Mouse (Mus musculus): ENCODE data around the gene Echdc3. TPM values are rescaled to one million over a fixed set of nuclear protein-coding genes. Genes with fewer than 3 reads are reported as not detected.

Gene Echdc3
- polyA plus RNA-seq, 1 experiment from 2014 or later, result 0.60 TPM

GRCm38 (mm10) chr2:6167843-6168558 lies 44.8 kb downstream of the Echdc3 start:
- Histone ChIP-seq H3K79me2 (ENCODE audit: inconsistent target) (no peaks in the 10 kb centered on the region), H3K36me3 (ENCODE audit: inconsistent target) (no peaks in the 10 kb centered on the region), H3K4me3 (ENCODE audit: inconsistent target) (no peak overlapping the region), H3K27ac (no peak overlapping the region)
- WGBS (ENCODE audit: missing documents), result 30% methylated on average over 5 of the region's 5 CpGs

DNA sequence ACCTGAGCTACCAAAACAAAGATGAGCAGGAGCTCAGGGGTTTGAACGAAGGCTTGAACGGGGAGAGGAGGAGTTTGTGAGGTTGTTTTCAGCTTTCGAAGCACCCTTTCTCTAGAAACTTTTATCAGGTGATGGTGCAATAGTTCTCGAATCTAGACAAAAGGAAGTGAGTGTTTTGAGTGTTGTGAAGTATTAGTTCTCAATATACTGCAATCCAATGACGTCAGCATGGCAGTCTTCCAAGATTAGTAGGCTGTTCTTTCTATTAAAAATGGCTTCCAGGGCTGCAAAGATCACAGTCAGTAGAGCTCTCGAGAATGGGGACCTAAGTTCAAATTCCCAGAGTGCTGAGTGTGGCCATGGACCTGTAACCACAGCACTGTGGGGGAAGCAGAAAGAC lies 47.1 kb downstream of the Echdc3 start:
- no peak overlapping the region for H3K4me3 ChIP-seq (ENCODE audit: inconsistent target)
- no peak overlapping the region for H3K27ac ChIP-seq
- WGBS (ENCODE audit: missing documents), result 24% methylated on average over 6 of the region's 6 CpGs

DNA sequence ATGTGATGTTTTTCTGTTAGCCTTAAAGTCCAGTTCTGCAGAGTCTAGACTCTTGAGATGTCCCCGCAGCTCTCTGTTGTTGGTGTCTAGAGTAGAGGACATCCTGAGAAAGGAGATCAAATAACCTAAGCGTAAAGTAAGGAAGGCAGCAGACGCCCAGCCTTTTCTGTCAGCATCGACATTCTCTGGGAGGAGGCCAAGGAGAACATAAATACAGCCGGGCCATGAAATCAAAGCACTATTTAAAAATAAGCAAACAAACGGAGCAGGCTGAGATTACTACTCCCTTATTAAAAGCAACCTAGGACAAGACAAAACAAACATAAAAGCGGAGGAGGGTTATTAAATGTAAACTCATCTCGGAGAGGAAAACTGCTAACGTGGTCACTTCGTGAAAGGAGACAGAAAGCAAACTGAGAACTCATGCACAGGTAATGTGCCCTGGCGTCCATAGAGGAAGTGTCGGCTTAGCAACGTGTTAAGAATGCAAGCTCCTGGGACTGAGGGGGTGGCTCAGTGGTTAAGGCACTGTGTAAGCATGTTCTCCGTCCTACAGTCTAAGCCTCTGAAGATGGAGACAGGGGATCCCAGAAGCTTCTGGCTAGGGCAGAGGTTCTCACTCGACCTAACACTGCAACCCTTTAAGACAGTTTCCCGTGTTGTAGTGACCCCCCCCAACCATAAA lies 48.1 kb downstream of the Echdc3 start:
- Histone ChIP-seq H3K4me3 (ENCODE audit: inconsistent target) (no peak overlapping the region), H3K27ac (no peak overlapping the region)
- 89% methylated on average over 16 of the region's 16 CpGs for WGBS (ENCODE audit: missing documents)

More for the DNA sequence above, 47.1 kb downstream of the Echdc3 start:
- H3K79me2 ChIP-seq (ENCODE audit: inconsistent target), result no peaks in the 10 kb centered on the region
- H3K36me3 ChIP-seq (ENCODE audit: inconsistent target), result no peaks in the 10 kb centered on the region

GRCm38 (mm10) chr2:6162366-6163040 lies 50.3 kb downstream of the Echdc3 start:
- no peak overlapping the region for H3K27ac ChIP-seq
- H3K36me3 ChIP-seq (ENCODE audit: inconsistent target), result no peaks in the 10 kb centered on the region
- 30% methylated on average over 6 of the region's 6 CpGs for WGBS (ENCODE audit: missing documents)
- no peak overlapping the region for H3K4me3 ChIP-seq (ENCODE audit: inconsistent target)
- H3K79me2 ChIP-seq (ENCODE audit: inconsistent target), result no peaks in the 10 kb centered on the region

More for the DNA sequence above, 48.1 kb downstream of the Echdc3 start:
- H3K36me3 ChIP-seq (ENCODE audit: inconsistent target), result no peaks in the 10 kb centered on the region
- H3K79me2 ChIP-seq (ENCODE audit: inconsistent target), result no peaks in the 10 kb centered on the region

DNA sequence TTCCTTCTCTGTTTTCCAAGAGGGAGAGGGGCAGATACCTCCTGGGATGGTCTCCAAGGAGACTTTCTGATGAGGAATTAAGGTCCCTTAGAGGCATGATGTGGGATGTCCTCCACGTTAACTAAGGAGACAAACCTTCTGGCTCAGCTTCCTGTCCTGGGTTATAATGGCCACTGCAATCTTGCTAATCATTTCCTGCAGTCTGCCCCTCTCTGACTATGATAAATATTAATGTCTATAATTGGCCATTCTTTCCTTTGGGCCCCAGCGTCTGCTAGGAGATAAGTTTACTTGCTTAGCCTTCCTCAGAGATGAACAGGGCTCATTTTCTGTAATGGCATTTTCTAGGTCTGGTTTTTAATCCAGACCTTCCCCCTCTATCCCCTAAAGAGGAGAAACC lies 53.1 kb downstream of the Echdc3 start:
- no peak overlapping the region for H3K27ac ChIP-seq
- H3K79me2 ChIP-seq (ENCODE audit: inconsistent target), result no peaks in the 10 kb centered on the region
- H3K4me3 ChIP-seq (ENCODE audit: inconsistent target), result no peak overlapping the region
- H3K36me3 ChIP-seq (ENCODE audit: inconsistent target), result no peaks in the 10 kb centered on the region
- 17% methylated on average over 2 of the region's 2 CpGs for WGBS (ENCODE audit: missing documents)

DNA sequence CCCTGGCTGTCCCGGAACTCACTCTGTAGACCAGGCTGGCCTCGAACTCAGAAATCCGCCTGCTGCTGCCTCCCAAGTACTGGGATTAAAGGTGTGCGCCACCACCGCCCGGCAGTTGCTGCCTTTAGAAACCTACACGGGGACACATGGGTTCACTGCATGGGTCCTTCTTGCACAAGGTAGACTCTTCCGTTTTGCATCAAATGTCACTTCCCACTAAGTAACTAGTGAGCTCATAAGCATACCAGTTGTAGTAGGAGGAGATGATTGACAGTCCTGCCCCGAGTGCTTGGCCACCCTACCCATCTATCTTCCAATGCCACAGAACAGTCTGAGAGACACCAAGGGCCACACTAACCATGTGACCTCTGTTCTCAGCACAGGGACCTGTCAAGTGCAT lies 53.6 kb downstream of the Echdc3 start:
- Histone ChIP-seq H3K27ac (no peak overlapping the region), H3K4me3 (ENCODE audit: inconsistent target) (no peak overlapping the region), H3K36me3 (ENCODE audit: inconsistent target) (no peaks in the 10 kb centered on the region), H3K79me2 (ENCODE audit: inconsistent target) (no peaks in the 10 kb centered on the region)
- WGBS (ENCODE audit: missing documents), result 74% methylated on average over 7 of the region's 9 CpGs

GRCm38 (mm10) chr2:6157635-6158034 lies 55.2 kb downstream of the Echdc3 start:
- H3K79me2 ChIP-seq (ENCODE audit: inconsistent target), result no peaks in the 10 kb centered on the region
- H3K36me3 ChIP-seq (ENCODE audit: inconsistent target), result no peaks in the 10 kb centered on the region
- H3K4me3 ChIP-seq (ENCODE audit: inconsistent target), result no peak overlapping the region
- H3K27ac ChIP-seq, result no peak overlapping the region
- 97% methylated on average over 7 of the region's 7 CpGs for WGBS (ENCODE audit: missing documents)

DNA sequence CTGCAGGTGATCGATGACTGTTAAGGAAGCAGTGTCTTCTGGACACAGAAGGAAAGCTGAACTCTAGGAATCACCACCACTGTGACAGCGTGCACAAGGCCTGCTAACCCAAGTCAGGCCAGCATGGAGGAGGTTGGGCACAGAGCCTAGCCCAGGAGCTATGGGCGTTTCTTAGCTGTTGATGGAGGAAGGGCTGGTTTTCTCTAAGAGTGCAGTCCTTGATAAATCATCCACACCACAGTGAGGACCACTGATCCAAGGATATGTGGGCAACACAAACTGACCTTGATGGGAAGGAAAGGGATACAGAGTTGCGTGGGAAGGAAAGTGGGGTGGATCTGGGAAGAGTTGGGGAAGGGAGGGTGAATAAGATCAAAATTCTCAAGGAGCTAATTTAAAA lies 55.6 kb downstream of the Echdc3 start:
- 94% methylated on average over 4 of the region's 4 CpGs for WGBS (ENCODE audit: missing documents)
- Histone ChIP-seq H3K79me2 (ENCODE audit: inconsistent target) (no peaks in the 10 kb centered on the region), H3K4me3 (ENCODE audit: inconsistent target) (no peak overlapping the region), H3K36me3 (ENCODE audit: inconsistent target) (no peaks in the 10 kb centered on the region), H3K27ac (no peak overlapping the region)

- H3K79me2 ChIP-seq (ENCODE audit: inconsistent target), result no peaks in the 10 kb centered on the region
- no peak overlapping the region for H3K27ac ChIP-seq
- WGBS (ENCODE audit: missing documents), result 91% methylated on average over 5 of the region's 5 CpGs
- no peaks in the 10 kb centered on the region for H3K36me3 ChIP-seq (ENCODE audit: inconsistent target)
- H3K4me3 ChIP-seq (ENCODE audit: inconsistent target), result no peak overlapping the region
These were observed 63.0 kb downstream of the Echdc3 start for GRCm38 (mm10) chr2:6149801-6150200.

- Histone ChIP-seq H3K79me2 (ENCODE audit: inconsistent target) (no peaks in the 10 kb centered on the region), H3K36me3 (ENCODE audit: inconsistent target) (no peaks in the 10 kb centered on the region), H3K27ac (no peak overlapping the region), H3K4me3 (ENCODE audit: inconsistent target) (no peak overlapping the region)
- WGBS (ENCODE audit: missing documents), result 87% methylated on average over 6 of the region's 7 CpGs
These were observed 65.9 kb downstream of the Echdc3 start for GRCm38 (mm10) chr2:6146901-6147300.

GRCm38 (mm10) chr2:6146257-6146656 lies 66.6 kb downstream of the Echdc3 start:
- H3K36me3 ChIP-seq (ENCODE audit: inconsistent target), result no peaks in the 10 kb centered on the region
- H3K27ac ChIP-seq, result no peak overlapping the region
- no peak overlapping the region for H3K4me3 ChIP-seq (ENCODE audit: inconsistent target)
- 90% methylated on average over 4 of the region's 4 CpGs for WGBS (ENCODE audit: missing documents)
- H3K79me2 ChIP-seq (ENCODE audit: inconsistent target), result no peaks in the 10 kb centered on the region

DNA sequence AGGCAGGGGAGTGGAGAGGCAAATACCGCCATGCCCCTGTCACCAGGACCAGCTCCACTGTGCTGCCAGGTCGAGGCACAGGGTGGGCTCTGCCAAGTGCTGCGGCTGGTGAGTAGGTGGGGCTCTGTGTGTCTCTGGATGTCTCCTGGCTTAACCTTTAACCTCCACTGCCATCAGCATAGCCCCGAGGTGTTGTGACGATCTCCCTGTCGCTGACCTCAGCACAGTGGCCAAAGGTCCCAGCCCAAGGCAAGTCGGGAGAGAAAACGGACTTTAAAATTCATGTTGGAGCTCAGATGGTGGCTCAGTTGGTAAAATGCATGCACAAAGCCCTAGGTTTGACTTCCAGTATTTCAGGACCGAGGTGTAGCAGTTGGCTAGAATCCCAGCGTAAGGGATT lies 67.2 kb downstream of the Echdc3 start:
- 92% methylated on average over 10 of the region's 10 CpGs for WGBS (ENCODE audit: missing documents)
- Histone ChIP-seq H3K79me2 (ENCODE audit: inconsistent target) (no peaks in the 10 kb centered on the region), H3K27ac (no peak overlapping the region), H3K4me3 (ENCODE audit: inconsistent target) (no peak overlapping the region), H3K36me3 (ENCODE audit: inconsistent target) (no peaks in the 10 kb centered on the region)

- Histone ChIP-seq H3K36me3 (ENCODE audit: inconsistent target) (no peaks in the 10 kb centered on the region), H3K79me2 (ENCODE audit: inconsistent target) (no peaks in the 10 kb centered on the region)
- WGBS (ENCODE audit: missing documents), result 86% methylated on average over 16 of the region's 16 CpGs
These were observed 69.7 kb downstream of the Echdc3 start for GRCm38 (mm10) chr2:6142915-6143654.

GRCm38 (mm10) chr2:6140572-6141161 lies 72.2 kb downstream of the Echdc3 start:
- H3K36me3 ChIP-seq (ENCODE audit: inconsistent target), result no peaks in the 10 kb centered on the region
- H3K4me3 ChIP-seq (ENCODE audit: inconsistent target), result no peak overlapping the region
- H3K27ac ChIP-seq, result no peak overlapping the region
- 92% methylated on average over 9 of the region's 9 CpGs for WGBS (ENCODE audit: missing documents)
- H3K79me2 ChIP-seq (ENCODE audit: inconsistent target), result no peaks in the 10 kb centered on the region

More at GRCm38 (mm10) chr2:6142915-6143654, 69.7 kb downstream of the Echdc3 start:
- Histone ChIP-seq H3K27ac (no peak overlapping the region), H3K4me3 (ENCODE audit: inconsistent target) (no peak overlapping the region)
